Mouse (Mus musculus) liver, embryonic 14.5 days (tissue): ENCODE data around the gene Nmral1. TPM values are rescaled to one million over a fixed set of nuclear protein-coding genes. Genes with fewer than 3 reads are reported as not detected.
"Not testable (repeated sequence)": the region's sequence is repeated elsewhere in the genome, so short reads cannot be mapped to it uniquely, and the experiment has no call there.

Experiments used
- ATAC-seq: fragments of 200-750 bp; cut with Nextera tagmentation; 2 replicates; pipeline ENCODE4 v1.8.0; 2017; ENCODE audit warnings: moderate number of reproducible peaks, mild to moderate bottlenecking, moderate library complexity; ENCODE audit not compliant: insufficient read depth
- DNase-seq, 3 experiments: peaks; one replicate each; pipeline ENCODE4 v3.0.0-alpha.2; 2012 to 2013; ENCODE audit warnings: low read depth in 3 of 3, low spot score in 3 of 3
- H3K27ac ChIP-seq: fragments of 300-500 bp; sonication (generic); 2 replicates; pipeline ENCODE4 v1.5.1; 2014; ENCODE audit warnings: moderate library complexity, mild to moderate bottlenecking, control low read depth, inconsistent platforms
- H3K27me3 ChIP-seq: fragments of 300-500 bp; sonication (generic); 2 replicates; pipeline ENCODE4 v1.6.1; 2014; ENCODE audit warnings: mild to moderate bottlenecking, low read length, moderate library complexity; ENCODE audit not compliant: control insufficient read depth, insufficient read depth
- H3K36me3 ChIP-seq: fragments of 300-500 bp; sonication (generic); replicated peaks from 2 replicates; pipeline ENCODE4 v1.6.1; 2014; ENCODE audit warnings: low read depth; ENCODE audit not compliant: control insufficient read depth, insufficient read depth
- H3K4me1 ChIP-seq, 2 experiments: fragments of 200-500 bp in 1 of 2; fragments of 300-500 bp in 1 of 2; sonication (generic) in 1 of 2; replicated peaks; 2 replicates each; pipeline ENCODE4 v1.6.1; 2012 to 2014; ENCODE audit warnings: antibody characterized with exemption in 1 of 2, inconsistent platforms in 1 of 2, low read length in 1 of 2; ENCODE audit not compliant: control insufficient read depth in 2 of 2, insufficient read depth in 2 of 2
- H3K4me2 ChIP-seq: fragments of 300-500 bp; sonication (generic); 2 replicates; pipeline ENCODE4 v1.6.1; 2014; ENCODE audit warnings: low read depth, mild to moderate bottlenecking, control low read depth, moderate library complexity
- H3K4me3 ChIP-seq, 2 experiments: fragments of 200-500 bp in 1 of 2; fragments of 300-500 bp in 1 of 2; sonication (generic) in 1 of 2; 2 replicates each; pipeline ENCODE4 v1.5.1; 2012 to 2014; ENCODE audit warnings: low read depth in 2 of 2, low read length in 2 of 2, mild to moderate bottlenecking in 2 of 2, control low read depth in 1 of 2, inconsistent platforms in 1 of 2, moderate library complexity in 1 of 2; ENCODE audit not compliant: insufficient read depth in 1 of 2
- H3K9ac ChIP-seq: fragments of 300-500 bp; sonication (generic); replicated peaks from 2 replicates; pipeline ENCODE4 v1.6.1; 2014; ENCODE audit warnings: mild to moderate bottlenecking, control low read depth, moderate library complexity
- H3K9me3 ChIP-seq: fragments of 300-500 bp; sonication (generic); 2 replicates; pipeline ENCODE4 v1.6.1; 2016; ENCODE audit warnings: low read length, mixed read lengths; ENCODE audit not compliant: control insufficient read depth
- CTCF ChIP-seq: IDR thresholded peaks from 2 replicates; pipeline ENCODE4 v1.5.1; 2016; ENCODE audit warnings: antibody characterized with exemption, low read depth, control low read depth
- EP300 ChIP-seq: IDR thresholded peaks from 2 replicates; pipeline ENCODE4 v1.6.1; 2016; ENCODE audit warnings: antibody characterized with exemption, low read depth
- WGBS: fragments of 180-500 bp; shearing (Covaris S2); extraction: QIAGEN DNeasy Blood & Tissue Kit; methylation state at CpG from one replicate; pipeline ENCODE4 v1.1.7; 2014; ENCODE audit not compliant: insufficient replicate concordance; 5-methylcytosine and 5-hydroxymethylcytosine counted together
- polyA plus RNA-seq, 2 experiments: library from polyadenylated mRNA; depleted of rRNA in 1 of 2; stranded (reverse) in 1 of 2; unstranded in 1 of 2; fragments of >200 nt; fragmentation: Nextera tagmentation in 1 of 2; extraction: Ambion mirVana in 1 of 2; gene quantifications; 2 replicates each; pipeline versions ENCODE4 v1.2.1 to v1.2.3; 2012 to 2014

The Nmral1 gene
- polyA plus RNA-seq, 2 experiments = 36.6 to 45.2 TPM

DNA sequence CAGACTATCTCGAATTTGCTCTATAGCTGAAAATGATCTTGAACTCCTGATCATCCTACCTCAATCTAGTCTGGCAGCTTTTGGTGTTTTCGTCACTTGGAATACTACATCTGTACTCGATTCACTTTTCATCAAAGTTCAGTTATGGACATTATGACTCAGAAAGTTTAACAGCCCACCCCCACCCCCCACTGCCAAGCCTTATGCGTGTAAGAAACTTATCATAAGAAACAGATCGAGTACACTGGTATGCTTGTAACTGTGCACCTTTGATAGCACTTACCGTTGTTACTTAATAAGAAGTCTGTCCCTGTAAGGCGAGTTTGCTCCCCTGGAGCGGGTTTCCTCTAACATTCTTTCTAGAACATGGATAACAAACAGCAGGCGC, 36.0 kb downstream of the Nmral1 start:
- H3K9me3 ChIP-seq = no peaks in the 10 kb centered on the region
- peak overlapping the region; percentile 70 for H3K27ac ChIP-seq
- DNase-seq (peak in 2 of 3 experiments; percentile 39 to 49), ATAC-seq (peak; percentile 25; the same call in 1 of the 2 replicates)
- no peaks in the 10 kb centered on the region for H3K27me3 ChIP-seq
- H3K4me3 ChIP-seq = peak overlapping the region; percentile 84 to 92
- H3K9ac ChIP-seq = peak overlapping the region; percentile 59
- peaks cover 7% of the 10 kb centered on the region for H3K36me3 ChIP-seq
- WGBS = 10% methylated on average over 9 of the region's 9 CpGs
- H3K4me2 ChIP-seq = peak overlapping the region; percentile 88
- H3K4me1 ChIP-seq = peaks cover 21 to 29% of the 10 kb centered on the region in 2 experiments
- peak; percentile 61; the same call in 1 of the 2 replicates for TF ChIP-seq EP300
- TF ChIP-seq CTCF = no peak

DNA sequence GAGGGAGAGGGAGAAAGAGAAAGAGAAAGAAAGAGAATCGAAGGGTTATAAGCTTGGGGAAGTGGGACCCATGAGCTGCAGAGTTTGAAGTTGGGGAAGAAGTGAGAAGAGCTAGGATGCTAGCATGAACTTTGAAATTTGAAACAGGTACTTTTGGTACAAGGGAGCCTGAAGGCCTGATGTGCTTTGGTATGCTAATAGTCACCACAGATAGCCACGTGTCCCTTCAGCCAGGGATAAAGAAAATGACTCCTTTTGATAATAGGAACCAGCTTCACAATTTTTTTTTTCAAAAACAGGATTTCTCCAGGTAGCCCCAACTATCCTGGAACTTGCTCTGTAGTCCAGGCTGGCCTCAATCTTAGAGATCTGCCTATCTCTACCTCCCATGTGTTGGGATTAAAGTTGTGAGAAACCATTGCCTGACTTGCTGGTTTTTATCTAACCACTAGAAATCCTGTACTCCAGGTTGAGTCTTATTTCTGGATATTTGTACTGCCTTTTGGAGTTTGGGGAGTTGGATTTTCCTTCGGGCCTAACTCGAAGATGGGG, 36.5 kb downstream of the Nmral1 start:
- DNase-seq (peak in 1 of 3 experiments; percentile 24), ATAC-seq (no peak)
- Histone ChIP-seq H3K36me3 (peaks cover 4% of the 10 kb centered on the region), H3K27me3 (no peaks in the 10 kb centered on the region), H3K4me3 (peak overlapping the region; percentile 84 to 92; a peak in 3 of 4 replicates), H3K4me1 (peaks cover 25 to 34% of the 10 kb centered on the region in 2 experiments), H3K27ac (peak overlapping the region; percentile 70), H3K4me2 (peak overlapping the region; percentile 88), H3K9me3 (no peaks in the 10 kb centered on the region), H3K9ac (peak overlapping the region; percentile 59)
- 39% methylated on average over 4 of the region's 4 CpGs for WGBS
- TF ChIP-seq CTCF = no peak
- TF ChIP-seq EP300 = no peak

DNA sequence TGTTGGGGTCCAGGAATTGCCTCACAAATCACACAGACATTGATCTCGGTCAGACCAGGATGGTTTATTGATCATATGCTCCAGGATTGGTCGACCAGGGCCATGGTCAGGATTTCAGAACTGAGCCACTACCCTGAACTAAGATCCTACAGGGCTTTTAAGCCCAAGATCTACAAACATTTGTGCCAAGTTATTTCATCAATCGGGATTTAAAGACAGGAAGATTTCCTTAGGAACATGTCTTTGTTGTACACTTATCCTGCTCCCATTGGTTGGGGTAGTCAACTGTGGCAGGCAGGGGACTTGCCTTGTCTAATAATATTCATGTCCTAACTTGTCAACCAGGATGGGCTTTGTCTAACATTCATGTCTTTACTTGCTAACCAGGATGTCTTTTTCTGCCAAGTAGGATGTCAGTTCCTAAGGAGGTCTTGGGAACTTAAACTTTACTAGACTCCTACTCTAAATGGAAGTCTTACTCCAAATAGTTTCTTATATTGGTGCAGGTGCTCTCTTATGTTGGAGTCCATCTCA, 38.2 kb downstream of the Nmral1 start:
- H3K4me1 ChIP-seq = peaks cover 26 to 33% of the 10 kb centered on the region in 2 experiments
- H3K9ac ChIP-seq = not testable (repeated sequence)

DNA sequence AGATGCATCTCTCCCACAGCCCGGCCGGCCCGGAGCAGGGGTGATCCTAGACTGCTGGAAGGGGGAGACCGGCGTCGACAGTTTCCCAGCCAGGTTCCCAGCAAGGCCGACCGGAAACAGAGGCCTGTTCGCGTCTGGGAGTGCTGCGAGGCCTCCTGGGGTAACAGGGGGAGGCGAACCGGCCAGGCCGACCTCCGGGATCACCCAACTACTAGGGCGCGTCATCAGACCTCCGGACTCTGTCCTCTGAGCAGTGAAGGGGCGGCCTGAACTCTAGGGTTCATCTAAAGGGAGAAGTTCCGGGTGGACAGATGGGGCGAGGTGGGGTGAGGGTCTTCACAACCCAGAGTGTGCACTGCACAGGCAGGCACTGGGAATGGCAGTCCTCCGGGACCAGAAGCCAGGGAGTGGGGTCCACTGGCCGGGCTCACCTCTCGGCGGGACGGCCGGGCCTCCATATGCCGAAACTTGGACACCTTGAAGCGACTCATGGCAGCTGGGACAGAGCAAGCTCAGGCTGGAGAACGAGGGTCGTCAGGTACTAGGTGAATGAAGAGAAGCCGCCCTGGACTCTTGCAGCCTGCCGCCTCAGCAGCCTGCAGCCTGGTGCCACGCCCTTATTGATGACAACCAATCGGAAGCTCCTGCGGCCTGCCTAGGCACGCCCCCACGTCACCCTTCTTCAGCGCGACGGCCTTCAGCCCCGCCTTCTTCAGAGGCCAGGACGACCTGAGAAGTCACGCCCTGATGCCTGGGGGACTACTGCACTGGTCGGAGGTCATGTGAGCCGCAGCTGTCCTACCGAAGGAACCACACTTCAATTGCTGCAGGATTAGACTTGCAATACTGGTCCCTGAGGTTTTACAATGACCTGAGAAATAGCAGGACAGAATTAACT, 39.8 kb downstream of the Nmral1 start, which contains the start of gene Coro7:
Gene Coro7, minus strand, starts transcription at position 657 of the 898 bp plus-strand sequence.
- Histone ChIP-seq H3K4me1 (peaks cover 19 to 26% of the 10 kb centered on the region in 2 experiments), H3K9ac (peak within 1 kb of the TSS; percentile 69), H3K4me2 (peak within 1 kb of the TSS; percentile 94), H3K27ac (no peak within 1 kb of the TSS; the same call in 1 of the 2 replicates), H3K27me3 (no peaks in the 10 kb centered on the region), H3K9me3 (no peaks in the 10 kb centered on the region), H3K36me3 (peaks cover 4% of the 10 kb centered on the region; the same call in 1 of the 2 replicates), H3K4me3 (peak within 1 kb of the TSS; percentile 68 to 73)
- WGBS = under 1% methylated on average over 47 of the region's 47 CpGs
- peak; percentile 94 to 95 (median 95) for DNase-seq
- TF ChIP-seq CTCF = no peak
- ATAC-seq = peak; percentile 84

More for the DNA sequence above, 38.2 kb downstream of the Nmral1 start:
- H3K36me3 ChIP-seq, H3K4me2 ChIP-seq, DNase-seq, H3K4me3 ChIP-seq, H3K27me3 ChIP-seq, H3K9me3 ChIP-seq, H3K27ac ChIP-seq, ATAC-seq: not testable (repeated sequence)
- WGBS = 72% methylated on average over 3 of the region's 3 CpGs

DNA sequence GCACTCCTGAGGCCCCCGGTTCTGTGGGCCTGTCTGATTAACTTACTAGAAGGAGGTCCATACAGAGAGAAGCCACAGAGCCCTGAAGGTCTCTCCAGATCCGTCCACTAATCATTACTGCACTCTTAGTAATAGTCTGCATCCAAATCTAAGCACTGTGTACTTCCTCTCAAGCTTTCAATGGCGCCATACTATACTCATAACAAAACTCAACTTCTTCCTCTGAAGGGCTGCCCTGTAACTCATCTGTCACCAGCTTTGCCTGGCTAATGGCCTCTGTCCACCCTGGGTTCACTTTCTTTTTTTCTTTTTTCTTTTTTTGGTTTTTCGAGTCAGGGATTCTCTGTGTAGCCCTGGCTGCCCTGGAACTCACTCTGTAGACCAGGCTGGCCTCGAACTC, 41.1 kb downstream of the Nmral1 start:
- peaks cover 4% of the 10 kb centered on the region; the same call in 1 of the 2 replicates for H3K36me3 ChIP-seq
- TF ChIP-seq EP300 (no peak), CTCF (no peak)
- DNase-seq = no peak
- peak overlapping the region; percentile 13; the same call in 1 of the 2 replicates for H3K9ac ChIP-seq
- 64% methylated on average over 5 of the region's 5 CpGs for WGBS
- peaks cover 16 to 22% of the 10 kb centered on the region in 2 experiments for H3K4me1 ChIP-seq
- H3K27me3 ChIP-seq = no peaks in the 10 kb centered on the region
- ATAC-seq = no peak
- H3K27ac ChIP-seq = no peak overlapping the region
- peak overlapping the region; percentile 94 for H3K4me2 ChIP-seq
- H3K9me3 ChIP-seq = no peaks in the 10 kb centered on the region
- H3K4me3 ChIP-seq = peak overlapping the region; percentile 4 to 73; a peak in 2 of 4 replicates
